Mouse (Mus musculus): ENCODE data around the gene Gpc6. TPM values are rescaled to one million over a fixed set of nuclear protein-coding genes. Genes with fewer than 3 reads are reported as not detected.

The Gpc6 gene
- polyA plus RNA-seq, 1 experiment from 2014 or later = 37.7 TPM

GRCm38 (mm10) chr14:118013237-118013636 lies 1088.1 kb downstream of the Gpc6 start:
- WGBS = 88% methylated on average over 8 of the region's 8 CpGs
- Histone ChIP-seq H3K9me3 (replicated peaks) (no peaks in the 10 kb centered on the region), H3K27ac (replicated peaks) (no peak overlapping the region), H3K4me1 (no peaks in the 10 kb centered on the region), H3K4me3 (no peak overlapping the region), H3K36me3 (no peaks in the 10 kb centered on the region), H3K27me3 (ENCODE audit: low read depth, poor library complexity, severe bottlenecking) (no peaks in the 10 kb centered on the region; the same call in 1 of the 2 replicates)
- DNase-seq (ENCODE audit: low spot score) = no peak

GRCm38 (mm10) chr14:118019314-118019713 lies 1094.2 kb downstream of the Gpc6 start:
- Histone ChIP-seq H3K9me3 (replicated peaks) (no peaks in the 10 kb centered on the region), H3K4me1 (peaks cover 9% of the 10 kb centered on the region; the same call in 1 of the 2 replicates), H3K36me3 (no peaks in the 10 kb centered on the region), H3K27me3 (ENCODE audit: low read depth, poor library complexity, severe bottlenecking) (no peaks in the 10 kb centered on the region; the same call in 1 of the 2 replicates), H3K4me3 (no peak overlapping the region), H3K27ac (replicated peaks) (no peak overlapping the region)
- 88% methylated on average over 5 of the region's 5 CpGs for WGBS
- DNase-seq (ENCODE audit: low spot score) = no peak

- WGBS = 83% methylated on average over 10 of the region's 10 CpGs
- Histone ChIP-seq H3K9me3 (replicated peaks) (no peaks in the 10 kb centered on the region), H3K27me3 (ENCODE audit: low read depth, poor library complexity, severe bottlenecking) (no peaks in the 10 kb centered on the region), H3K36me3 (no peaks in the 10 kb centered on the region), H3K27ac (replicated peaks) (no peak overlapping the region), H3K4me3 (no peak overlapping the region), H3K4me1 (peaks cover 9% of the 10 kb centered on the region; the same call in 1 of the 2 replicates)
- no peak for DNase-seq (ENCODE audit: low spot score)
These were observed 1096.9 kb downstream of the Gpc6 start for GRCm38 (mm10) chr14:118021867-118022543.

Small RNA genes within 50 kb of the gene (microRNA-seq; reads per million reads assigned to microRNA genes)
- not detected for gene Mir6239

All from midbrain, embryonic 10.5 days (tissue).